Mouse (Mus musculus) midbrain, embryonic 11.5 days (tissue): ENCODE data around the gene Zfp296. TPM values are rescaled to one million over a fixed set of nuclear protein-coding genes. Genes with fewer than 3 reads are reported as not detected.

ENCODE experiments used
- ATAC-seq: fragments of 200-750 bp; cut with Nextera tagmentation; 2 replicates; pipeline ENCODE4 v1.8.0; 2017; ENCODE audit warnings: moderate TSS enrichment, moderate library complexity; ENCODE audit not compliant: low FRiP score
- DNase-seq: peaks from one replicate; pipeline ENCODE4 v3.0.0; 2015; ENCODE audit warnings: low spot score; ENCODE audit errors: missing footprints
- H3K27ac ChIP-seq: fragments of 300-500 bp; sonication (generic); 2 replicates; pipeline ENCODE4 v1.5.1; 2014; ENCODE audit warnings: low read depth, low read length
- H3K27me3 ChIP-seq: fragments of 300-500 bp; sonication (generic); 2 replicates; pipeline ENCODE4 v1.6.1; 2014; ENCODE audit warnings: mild to moderate bottlenecking, low read length, moderate library complexity, mixed read lengths; ENCODE audit not compliant: control insufficient read depth, insufficient read depth
- H3K36me3 ChIP-seq: fragments of 300-500 bp; sonication (generic); 2 replicates; pipeline ENCODE4 v1.6.1; 2014; ENCODE audit warnings: mild to moderate bottlenecking, low read length, moderate library complexity, mixed read lengths; ENCODE audit not compliant: control insufficient read depth, insufficient read depth
- H3K4me1 ChIP-seq: fragments of 300-500 bp; sonication (generic); 2 replicates; pipeline ENCODE4 v1.6.1; 2014; ENCODE audit warnings: low read length; ENCODE audit not compliant: control insufficient read depth, insufficient read depth
- H3K4me2 ChIP-seq: fragments of 300-500 bp; sonication (generic); 2 replicates; pipeline ENCODE4 v1.6.1; 2014; ENCODE audit warnings: mild to moderate bottlenecking, moderate library complexity
- H3K4me3 ChIP-seq: fragments of 300-500 bp; sonication (generic); 2 replicates; pipeline ENCODE4 v1.5.1; 2014; ENCODE audit warnings: low read depth, low read length
- H3K9ac ChIP-seq: fragments of 300-500 bp; sonication (generic); 2 replicates; pipeline ENCODE4 v1.6.1; 2014; ENCODE audit warnings: low read length
- H3K9me3 ChIP-seq: fragments of 300-500 bp; sonication (generic); 2 replicates; pipeline ENCODE4 v1.6.1; 2016; ENCODE audit warnings: low read length; ENCODE audit not compliant: control insufficient read depth
- WGBS: fragments of 180-500 bp; shearing (Covaris S2); extraction: QIAGEN DNeasy Blood & Tissue Kit; methylation state at CpG from one replicate; pipeline ENCODE4 v1.1.7; 2014; 5-methylcytosine and 5-hydroxymethylcytosine counted together
- polyA plus RNA-seq: library from polyadenylated mRNA; unstranded; fragments of >200 nt; fragmentation: Nextera tagmentation; extraction: Ambion mirVana; gene quantifications from 2 replicates; pipeline ENCODE4 v1.2.1, GENCODE M21; 2014

Zfp296 gene
- polyA plus RNA-seq, 1 experiment from 2014 or later, result 0.20 TPM

GRCm38 (mm10) chr7:19546007-19546406, 31.1 kb upstream of the Zfp296 start:
- DNase-seq (no peak), ATAC-seq (no peak)
- H3K36me3 ChIP-seq, result no peaks in the 10 kb centered on the region
- no peaks in the 10 kb centered on the region for H3K9me3 ChIP-seq
- H3K9ac ChIP-seq, result no peak overlapping the region
- no peak overlapping the region for H3K4me3 ChIP-seq
- no peak overlapping the region for H3K4me2 ChIP-seq
- H3K4me1 ChIP-seq, result peaks cover 3% of the 10 kb centered on the region; the same call in 1 of the 2 replicates
- no peak overlapping the region for H3K27ac ChIP-seq
- no peaks in the 10 kb centered on the region for H3K27me3 ChIP-seq
- 80% methylated on average over 3 of the region's 3 CpGs for WGBS

- H3K4me1 ChIP-seq, result no peaks in the 10 kb centered on the region
- no peak overlapping the region for H3K27ac ChIP-seq
- H3K4me3 ChIP-seq, result no peak overlapping the region
- ATAC-seq, result no peak
- H3K36me3 ChIP-seq, result no peaks in the 10 kb centered on the region
- no peak overlapping the region for H3K4me2 ChIP-seq
- no peaks in the 10 kb centered on the region for H3K27me3 ChIP-seq
- 71% methylated on average over 2 of the region's 2 CpGs for WGBS
- no peak for DNase-seq
- no peak overlapping the region for H3K9ac ChIP-seq
- H3K9me3 ChIP-seq, result no peaks in the 10 kb centered on the region
Observed at GRCm38 (mm10) chr7:19547344-19547969, 29.6 kb upstream of the Zfp296 start.

GRCm38 (mm10) chr7:19549394-19549793, 27.7 kb upstream of the Zfp296 start:
- ATAC-seq (no peak), DNase-seq (no peak)
- Histone ChIP-seq H3K4me2 (no peak overlapping the region), H3K27me3 (no peaks in the 10 kb centered on the region), H3K9ac (no peak overlapping the region), H3K27ac (no peak overlapping the region), H3K36me3 (no peaks in the 10 kb centered on the region; the same call in 1 of the 2 replicates), H3K4me1 (no peaks in the 10 kb centered on the region), H3K4me3 (no peak overlapping the region), H3K9me3 (no peaks in the 10 kb centered on the region)
- 92% methylated on average over 10 of the region's 10 CpGs for WGBS

GRCm38 (mm10) chr7:19551634-19552033, 25.5 kb upstream of the Zfp296 start:
- WGBS, result 93% methylated on average over 5 of the region's 5 CpGs
- no peaks in the 10 kb centered on the region for H3K9me3 ChIP-seq
- no peak overlapping the region for H3K4me2 ChIP-seq
- ATAC-seq (no peak), DNase-seq (no peak)
- H3K36me3 ChIP-seq, result no peaks in the 10 kb centered on the region; the same call in 1 of the 2 replicates
- H3K4me3 ChIP-seq, result no peak overlapping the region
- H3K27me3 ChIP-seq, result no peaks in the 10 kb centered on the region
- no peaks in the 10 kb centered on the region for H3K4me1 ChIP-seq
- H3K27ac ChIP-seq, result no peak overlapping the region
- no peak overlapping the region for H3K9ac ChIP-seq

GRCm38 (mm10) chr7:19552443-19552842, 24.6 kb upstream of the Zfp296 start:
- Histone ChIP-seq H3K4me3 (no peak overlapping the region), H3K27ac (no peak overlapping the region), H3K27me3 (no peaks in the 10 kb centered on the region), H3K9ac (no peak overlapping the region), H3K36me3 (no peaks in the 10 kb centered on the region; the same call in 1 of the 2 replicates), H3K9me3 (no peaks in the 10 kb centered on the region), H3K4me2 (no peak overlapping the region), H3K4me1 (no peaks in the 10 kb centered on the region)
- DNase-seq (no peak), ATAC-seq (no peak)
- 84% methylated on average over 2 of the region's 2 CpGs for WGBS

GRCm38 (mm10) chr7:19554168-19554567, 22.9 kb upstream of the Zfp296 start:
- Histone ChIP-seq H3K27me3 (no peaks in the 10 kb centered on the region), H3K9me3 (no peaks in the 10 kb centered on the region), H3K4me2 (no peak overlapping the region), H3K4me1 (peaks cover 4% of the 10 kb centered on the region; the same call in 1 of the 2 replicates), H3K4me3 (no peak overlapping the region), H3K27ac (no peak overlapping the region), H3K9ac (no peak overlapping the region), H3K36me3 (no peaks in the 10 kb centered on the region; the same call in 1 of the 2 replicates)
- ATAC-seq (no peak), DNase-seq (no peak)
- WGBS, result 80% methylated on average over 1 of the region's 1 CpGs

- DNase-seq, result no peak
- H3K4me3 ChIP-seq, result no peak overlapping the region
- H3K36me3 ChIP-seq, result no peaks in the 10 kb centered on the region; the same call in 1 of the 2 replicates
- H3K27ac ChIP-seq, result no peak overlapping the region
- peaks cover 18% of the 10 kb centered on the region for H3K4me1 ChIP-seq
- H3K27me3 ChIP-seq, result no peaks in the 10 kb centered on the region
- no peak overlapping the region for H3K4me2 ChIP-seq
- 96% methylated on average over 2 of the region's 2 CpGs for WGBS
- no peak overlapping the region for H3K9ac ChIP-seq
- no peaks in the 10 kb centered on the region for H3K9me3 ChIP-seq
- ATAC-seq, result no peak
Observed at GRCm38 (mm10) chr7:19557086-19557485, 20.0 kb upstream of the Zfp296 start.

GRCm38 (mm10) chr7:19557982-19558900, 18.8 kb upstream of the Zfp296 start:
- no peak overlapping the region for H3K27ac ChIP-seq
- H3K9me3 ChIP-seq, result no peaks in the 10 kb centered on the region
- peaks cover 21% of the 10 kb centered on the region for H3K4me1 ChIP-seq
- ATAC-seq (no peak), DNase-seq (no peak)
- H3K27me3 ChIP-seq, result no peaks in the 10 kb centered on the region
- H3K36me3 ChIP-seq, result no peaks in the 10 kb centered on the region; the same call in 1 of the 2 replicates
- 96% methylated on average over 6 of the region's 6 CpGs for WGBS
- no peak overlapping the region; the same call in 1 of the 2 replicates for H3K9ac ChIP-seq
- H3K4me2 ChIP-seq, result no peak overlapping the region
- no peak overlapping the region for H3K4me3 ChIP-seq

- ATAC-seq (no peak), DNase-seq (peak; percentile 95)
- H3K27me3 ChIP-seq, result no peaks in the 10 kb centered on the region
- H3K27ac ChIP-seq, result no peak overlapping the region
- peaks cover 21% of the 10 kb centered on the region for H3K4me1 ChIP-seq
- no peak overlapping the region for H3K4me2 ChIP-seq
- 49% methylated on average over 2 of the region's 2 CpGs for WGBS
- no peak overlapping the region for H3K4me3 ChIP-seq
- H3K36me3 ChIP-seq, result no peaks in the 10 kb centered on the region; the same call in 1 of the 2 replicates
- no peaks in the 10 kb centered on the region for H3K9me3 ChIP-seq
- H3K9ac ChIP-seq, result peak overlapping the region; percentile 30
Observed at GRCm38 (mm10) chr7:19558965-19559364, 18.1 kb upstream of the Zfp296 start.
